Mouse (Mus musculus) intestine, embryonic 14.5 days (tissue): ENCODE measurements at regions not wholly inside any gene's neighbourhood (a gene's known extent, or its start where the extent isn't known, plus 50 kb on each side); places are given as distances from the start of the nearest gene placed in this dataset.

Experiments
- ATAC-seq: fragments of 200-750 bp; cut with Nextera tagmentation; replicated peaks from 2 replicates; pipeline ENCODE4 v1.8.0; 2017; ENCODE audit warnings: low read depth, moderate number of reproducible peaks, moderate TSS enrichment, moderate library complexity; ENCODE audit not compliant: low FRiP score, low TSS enrichment
- DNase-seq: peaks from one replicate; pipeline ENCODE4 v3.0.0-alpha.2; 2018; ENCODE audit warnings: low spot score
- H3K27ac ChIP-seq: fragments of 300-500 bp; sonication (generic); 2 replicates; pipeline ENCODE4 v1.5.1; 2014; ENCODE audit warnings: low read depth, mild to moderate bottlenecking, control low read depth
- H3K27me3 ChIP-seq: fragments of 300-500 bp; sonication (generic); replicated peaks from 2 replicates; pipeline ENCODE4 v1.6.1; 2014; ENCODE audit warnings: low read length, control low read depth; ENCODE audit not compliant: control insufficient read depth, insufficient read depth
- H3K36me3 ChIP-seq: fragments of 300-500 bp; sonication (generic); 2 replicates; pipeline ENCODE4 v1.6.1; 2014; ENCODE audit warnings: low read length, control low read depth; ENCODE audit not compliant: control insufficient read depth, insufficient read depth
- H3K4me1 ChIP-seq: fragments of 300-500 bp; sonication (generic); replicated peaks from 2 replicates; pipeline ENCODE4 v1.6.1; 2014; ENCODE audit warnings: low read length, control low read depth, mixed read lengths; ENCODE audit not compliant: control insufficient read depth, insufficient read depth
- H3K4me2 ChIP-seq: fragments of 300-500 bp; sonication (generic); 2 replicates; pipeline ENCODE4 v1.6.1; 2014; ENCODE audit warnings: low read length
- H3K4me3 ChIP-seq: fragments of 300-500 bp; sonication (generic); 2 replicates; pipeline ENCODE4 v1.5.1; 2014; ENCODE audit warnings: low read depth, low read length, control low read depth, mixed read lengths
- H3K9ac ChIP-seq: fragments of 300-500 bp; sonication (generic); 2 replicates; pipeline ENCODE4 v1.6.1; 2014; ENCODE audit warnings: mild to moderate bottlenecking, low read length
- H3K9me3 ChIP-seq: fragments of 300-500 bp; sonication (generic); 2 replicates; pipeline ENCODE4 v1.6.1; 2016; ENCODE audit warnings: low read length, control low read depth; ENCODE audit not compliant: control insufficient read depth
- WGBS: fragments of 180-500 bp; shearing (Covaris S2); extraction: QIAGEN DNeasy Blood & Tissue Kit; methylation state at CpG from one replicate; pipeline ENCODE4 v1.1.7; 2014; 5-methylcytosine and 5-hydroxymethylcytosine counted together

DNA sequence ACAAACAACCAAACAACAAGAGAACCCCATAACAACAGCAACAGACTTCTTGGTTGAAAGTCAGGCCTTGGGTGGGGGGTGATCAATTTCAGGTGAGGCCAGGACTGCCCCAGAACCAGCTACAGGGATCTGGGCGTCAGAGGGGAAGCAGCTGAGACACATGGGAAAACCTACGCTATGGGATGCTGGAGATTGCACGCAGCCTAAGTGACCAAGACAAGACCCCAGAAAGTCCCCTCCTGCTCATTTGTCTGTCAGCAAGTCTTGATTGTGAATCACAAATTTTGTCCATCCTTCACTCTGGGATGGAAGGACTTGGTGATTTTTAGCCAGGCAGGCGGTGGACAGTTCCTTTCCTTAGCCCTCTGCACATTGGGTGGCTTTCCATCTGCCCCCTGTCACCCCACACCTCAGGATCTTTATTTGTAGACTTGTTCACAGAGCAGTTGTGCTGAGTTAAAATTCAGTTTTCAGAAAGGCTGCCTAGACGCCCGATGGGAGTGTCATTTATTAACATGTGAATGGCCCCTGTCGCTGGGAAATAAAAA lies 330.9 kb upstream of the Dio3 start:
- 0 out of 2 replicates have a peak, but pooled peaks cover 3% of the 10 kb centered on the region for H3K9me3 ChIP-seq
- WGBS: 53% methylated on average over 7 of the region's 7 CpGs
- no peaks in the 10 kb centered on the region for H3K27me3 ChIP-seq
- H3K27ac ChIP-seq: no peak overlapping the region
- H3K36me3 ChIP-seq: no peaks in the 10 kb centered on the region
- no peak overlapping the region for H3K4me2 ChIP-seq
- H3K4me3 ChIP-seq: no peak overlapping the region
- no peak overlapping the region for H3K9ac ChIP-seq
- ATAC-seq: no peak
- H3K4me1 ChIP-seq: peaks cover 25% of the 10 kb centered on the region
- no peak for DNase-seq

DNA sequence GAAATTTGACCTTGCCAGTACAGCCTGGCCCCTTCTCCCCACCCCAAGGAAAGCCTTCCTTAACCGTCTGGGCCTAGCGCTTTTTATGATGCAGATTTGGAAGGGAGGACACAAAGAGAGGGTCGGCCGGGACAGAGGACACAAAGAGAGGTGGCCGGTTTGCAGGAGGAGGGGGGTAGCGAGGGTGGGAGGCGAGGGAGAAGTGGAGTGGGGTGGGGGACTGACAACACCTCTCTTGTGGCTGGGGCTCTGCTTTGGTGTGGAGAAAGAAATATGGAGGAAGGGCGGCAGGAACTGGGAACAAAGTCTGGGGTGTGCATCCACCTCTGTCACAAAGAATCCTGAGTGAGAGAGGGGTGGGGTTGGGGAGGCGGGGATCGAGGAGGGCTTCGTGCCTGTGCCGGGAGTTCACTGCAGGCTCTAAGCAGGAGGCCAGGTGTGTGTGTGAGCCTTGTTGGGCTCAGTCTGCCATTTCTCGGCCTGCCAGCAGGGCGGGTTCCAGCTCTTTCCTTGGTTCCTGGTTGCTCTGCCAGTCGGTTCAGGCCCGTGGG lies 330.4 kb upstream of the Dio3 start:
- peaks cover 25% of the 10 kb centered on the region for H3K4me1 ChIP-seq
- H3K27ac ChIP-seq: no peak overlapping the region
- H3K36me3 ChIP-seq: no peaks in the 10 kb centered on the region
- H3K4me3 ChIP-seq: no peak overlapping the region
- H3K9me3 ChIP-seq: 0 out of 2 replicates have a peak, but pooled peaks cover 2% of the 10 kb centered on the region
- DNase-seq (no peak), ATAC-seq (0 out of 2 replicates have a peak, but pooled peaks have one; percentile 4)
- no peak overlapping the region for H3K4me2 ChIP-seq
- H3K27me3 ChIP-seq: no peaks in the 10 kb centered on the region
- WGBS: 33% methylated on average over 16 of the region's 16 CpGs
- H3K9ac ChIP-seq: no peak overlapping the region

DNA sequence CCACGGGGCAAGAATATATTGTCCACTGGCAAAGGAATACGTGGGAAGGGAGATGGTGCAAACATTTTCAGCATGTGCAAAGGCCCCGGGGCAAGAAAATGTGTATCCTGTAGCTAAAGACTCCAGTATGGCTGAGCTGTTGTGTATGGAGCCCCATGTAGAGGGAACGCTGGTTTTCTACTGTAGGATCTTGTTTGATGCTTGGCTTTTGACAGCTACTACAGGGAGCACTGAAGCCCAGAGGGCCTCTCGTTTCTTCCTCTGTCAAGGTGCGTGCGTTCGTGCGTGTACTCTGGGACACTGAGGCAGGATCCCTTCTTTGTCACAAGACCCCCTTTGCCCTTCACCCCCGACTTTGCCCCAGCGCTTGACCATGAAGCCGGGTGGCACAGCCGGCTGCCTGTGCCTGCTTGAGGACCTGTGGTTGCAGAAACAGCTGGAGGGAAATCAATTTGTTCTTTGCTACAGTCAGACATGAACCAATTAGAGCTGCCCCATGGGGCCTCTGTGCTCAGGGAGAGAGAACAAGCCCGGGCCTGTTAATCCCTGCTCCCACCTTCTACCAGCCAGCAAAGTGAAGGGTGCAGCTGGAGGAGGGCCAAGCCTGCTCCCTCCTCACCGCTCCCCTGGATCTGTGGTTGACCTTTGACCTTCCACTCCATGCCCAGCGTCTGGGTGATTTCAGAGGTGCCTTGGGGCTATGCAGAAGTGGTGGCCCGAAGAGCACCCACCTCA lies 329.5 kb upstream of the Dio3 start:
- Histone ChIP-seq H3K27me3 (no peaks in the 10 kb centered on the region), H3K4me1 (peaks cover 25% of the 10 kb centered on the region), H3K27ac (no peak overlapping the region), H3K9me3 (no peaks in the 10 kb centered on the region), H3K4me3 (no peak overlapping the region), H3K36me3 (no peaks in the 10 kb centered on the region), H3K4me2 (no peak overlapping the region), H3K9ac (no peak overlapping the region)
- DNase-seq (no peak), ATAC-seq (no peak)
- 74% methylated on average over 17 of the region's 17 CpGs for WGBS

DNA sequence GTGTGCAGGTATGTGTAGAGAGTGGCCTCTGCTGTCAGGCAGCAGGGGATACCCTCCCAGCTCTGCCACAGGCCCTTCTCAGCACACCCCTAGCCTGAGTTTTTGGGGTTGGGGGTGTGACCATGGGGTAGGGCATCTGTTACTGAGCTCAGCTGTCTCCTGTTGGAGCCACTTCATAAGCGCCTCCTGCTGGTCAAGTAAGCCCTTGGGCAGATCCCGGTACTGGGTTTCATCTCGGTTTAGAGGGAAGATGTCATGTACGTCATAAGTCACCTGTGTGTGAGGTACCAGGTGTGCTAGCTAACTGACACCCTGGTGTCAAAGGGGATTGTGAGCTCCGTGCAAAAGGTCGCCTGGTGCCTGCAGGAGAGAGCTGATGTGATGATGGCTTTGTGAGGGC lies 328.2 kb upstream of the Dio3 start:
- no peaks in the 10 kb centered on the region for H3K27me3 ChIP-seq
- H3K4me3 ChIP-seq: no peak overlapping the region
- H3K9me3 ChIP-seq: no peaks in the 10 kb centered on the region
- no peak overlapping the region for H3K27ac ChIP-seq
- H3K4me1 ChIP-seq: peaks cover 20% of the 10 kb centered on the region
- DNase-seq: no peak
- H3K9ac ChIP-seq: no peak overlapping the region
- no peak for ATAC-seq
- no peaks in the 10 kb centered on the region for H3K36me3 ChIP-seq
- no peak overlapping the region for H3K4me2 ChIP-seq
- 54% methylated on average over 6 of the region's 6 CpGs for WGBS

DNA sequence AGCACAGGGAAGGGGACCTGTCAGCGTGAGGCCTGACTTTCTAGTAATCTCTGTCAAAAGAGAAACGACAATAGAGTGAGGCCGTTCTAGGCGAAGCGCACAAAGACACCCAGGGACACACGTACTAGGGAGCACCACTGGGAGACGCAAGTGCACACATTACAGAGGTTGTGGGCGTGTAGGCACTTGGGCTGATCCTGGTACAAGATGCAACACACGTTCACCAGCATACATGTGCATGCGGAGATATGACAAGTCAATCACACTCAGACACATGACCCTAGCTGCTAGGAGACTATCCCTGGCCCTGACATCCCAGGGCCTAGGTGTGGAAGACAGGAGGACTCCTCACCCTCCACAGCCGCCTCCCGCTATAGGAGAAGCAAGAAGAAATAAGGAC lies 327.4 kb upstream of the Dio3 start:
- Histone ChIP-seq H3K9me3 (no peaks in the 10 kb centered on the region), H3K27ac (no peak overlapping the region), H3K9ac (no peak overlapping the region), H3K36me3 (no peaks in the 10 kb centered on the region), H3K4me3 (no peak overlapping the region), H3K4me1 (peaks cover 13% of the 10 kb centered on the region), H3K27me3 (no peaks in the 10 kb centered on the region), H3K4me2 (no peak overlapping the region)
- no peak for DNase-seq
- 93% methylated on average over 12 of the region's 12 CpGs for WGBS
- no peak for ATAC-seq

DNA sequence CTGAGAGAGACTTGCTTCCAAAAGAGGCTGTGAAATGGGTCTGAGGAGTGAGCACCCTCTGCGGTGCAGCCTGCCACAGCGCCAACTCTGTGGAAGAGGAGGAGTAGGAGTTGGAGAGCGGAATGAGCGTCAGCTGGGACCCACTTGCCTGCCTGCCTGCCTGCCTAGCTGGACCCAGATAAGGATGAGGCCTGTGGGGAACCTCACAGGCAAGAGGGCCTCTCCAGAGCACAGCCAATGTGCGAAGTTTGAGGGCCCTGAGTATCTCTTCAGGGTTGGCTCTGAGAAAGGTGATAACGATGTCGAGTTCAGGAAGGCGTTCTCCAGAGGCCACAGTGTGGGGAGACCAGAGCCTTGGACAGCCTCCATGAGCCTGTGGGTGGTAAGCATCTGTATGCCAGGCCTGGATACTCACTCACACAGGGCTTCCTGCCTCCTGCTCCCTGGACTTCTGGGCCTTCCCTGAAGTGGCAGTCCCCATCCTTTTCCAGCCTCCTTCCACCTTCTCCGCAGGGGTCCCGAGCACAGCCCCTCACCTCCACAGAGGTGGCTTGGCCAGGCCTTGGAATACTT lies 326.9 kb upstream of the Dio3 start:
- Histone ChIP-seq H3K27me3 (no peaks in the 10 kb centered on the region), H3K9ac (no peak overlapping the region), H3K27ac (no peak overlapping the region), H3K36me3 (no peaks in the 10 kb centered on the region), H3K9me3 (no peaks in the 10 kb centered on the region), H3K4me1 (peaks cover 11% of the 10 kb centered on the region), H3K4me3 (no peak overlapping the region), H3K4me2 (no peak overlapping the region)
- DNase-seq (no peak), ATAC-seq (no peak)
- WGBS: 80% methylated on average over 10 of the region's 10 CpGs

DNA sequence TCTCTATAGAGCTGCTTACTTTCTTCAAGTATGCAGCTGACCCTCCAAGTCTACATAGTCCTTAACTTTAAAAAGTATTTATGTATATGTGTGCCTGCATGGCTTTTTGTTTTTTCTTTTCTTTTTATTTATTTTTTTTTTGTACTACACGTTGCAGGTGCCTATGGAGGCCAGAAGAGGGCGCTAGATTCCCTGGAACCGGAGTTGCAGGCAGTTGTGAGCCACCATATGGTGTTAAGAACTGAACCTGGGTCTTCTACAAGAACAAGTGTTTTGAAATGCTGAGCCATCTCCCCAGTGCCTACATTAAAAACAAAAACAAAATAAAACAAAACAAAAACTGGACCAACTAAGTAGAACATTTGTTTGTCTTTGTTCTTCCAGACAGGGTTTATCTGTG lies 325.9 kb upstream of the Dio3 start:
- Histone ChIP-seq H3K4me2 (no peak overlapping the region), H3K9ac (no peak overlapping the region), H3K9me3 (no peaks in the 10 kb centered on the region), H3K4me1 (peaks cover 12% of the 10 kb centered on the region), H3K27me3 (no peaks in the 10 kb centered on the region), H3K4me3 (no peak overlapping the region), H3K27ac (no peak overlapping the region), H3K36me3 (no peaks in the 10 kb centered on the region)
- ATAC-seq (no peak), DNase-seq (no peak)
- WGBS: 55% methylated on average over 3 of the region's 3 CpGs

DNA sequence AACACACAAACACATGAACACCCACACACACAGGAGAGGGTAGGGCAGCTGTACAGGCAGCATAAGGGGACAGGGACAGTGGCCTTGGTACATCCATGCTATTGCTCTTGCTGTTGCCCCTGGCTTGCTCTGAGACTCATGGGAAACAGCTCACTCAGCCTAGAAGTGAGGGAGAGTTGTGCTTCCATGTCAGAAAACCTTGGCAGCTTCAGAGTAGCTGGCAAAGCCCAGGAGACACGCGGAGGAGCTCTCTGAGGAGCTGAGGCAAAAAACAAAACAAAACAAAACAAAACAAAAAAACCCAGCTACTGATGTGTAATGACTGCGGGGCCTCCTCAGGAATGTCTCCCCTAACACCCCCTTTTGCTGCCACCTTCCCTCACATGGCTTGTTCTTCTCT lies 321.6 kb upstream of the Dio3 start:
- no peaks in the 10 kb centered on the region for H3K9me3 ChIP-seq
- no peak overlapping the region for H3K4me2 ChIP-seq
- H3K9ac ChIP-seq: no peak overlapping the region
- no peak for ATAC-seq
- 81% methylated on average over 3 of the region's 3 CpGs for WGBS
- no peak overlapping the region for H3K27ac ChIP-seq
- DNase-seq: no peak
- no peak overlapping the region for H3K4me3 ChIP-seq
- no peaks in the 10 kb centered on the region for H3K36me3 ChIP-seq
- H3K4me1 ChIP-seq: peaks cover 9% of the 10 kb centered on the region; the same call in 1 of the 2 replicates
- H3K27me3 ChIP-seq: no peaks in the 10 kb centered on the region
